Mouse (Mus musculus): ENCODE data around the gene Zcchc3.

GRCm38 (mm10) chr2:152395271-152395920 lies 19.4 kb downstream of the Zcchc3 start:
- TF ChIP-seq CTCF (IDR thresholded peaks at IDR 0.05; ENCODE audit: borderline replicate concordance, insufficient read depth, low read depth, low read length) (no peak), POLR2A (IDR thresholded peaks at IDR 0.05; ENCODE audit: borderline replicate concordance, insufficient read depth, low read length) (no peak)
